Mouse (Mus musculus) small intestine, adult 2 months (tissue): Measurements from ENCODE around the gene Tomm22.

Experiments
- CTCF ChIP-seq: fragments of 200-500 bp; IDR thresholded peaks from 2 replicates; pipeline ENCODE4 v1.5.1; 2012; ENCODE audit warnings: low read depth, mild to moderate bottlenecking, control low read depth, inconsistent platforms, low read length, moderate library complexity, mixed read lengths; ENCODE audit not compliant: insufficient replicate concordance, insufficient read length; ENCODE audit errors: extremely low read depth
- POLR2A ChIP-seq: fragments of 200-500 bp; IDR thresholded peaks from 2 replicates; pipeline ENCODE4 v1.6.1; 2012; ENCODE audit warnings: low read depth, mild to moderate bottlenecking, control low read depth, inconsistent platforms, low read length, moderate library complexity

DNA sequence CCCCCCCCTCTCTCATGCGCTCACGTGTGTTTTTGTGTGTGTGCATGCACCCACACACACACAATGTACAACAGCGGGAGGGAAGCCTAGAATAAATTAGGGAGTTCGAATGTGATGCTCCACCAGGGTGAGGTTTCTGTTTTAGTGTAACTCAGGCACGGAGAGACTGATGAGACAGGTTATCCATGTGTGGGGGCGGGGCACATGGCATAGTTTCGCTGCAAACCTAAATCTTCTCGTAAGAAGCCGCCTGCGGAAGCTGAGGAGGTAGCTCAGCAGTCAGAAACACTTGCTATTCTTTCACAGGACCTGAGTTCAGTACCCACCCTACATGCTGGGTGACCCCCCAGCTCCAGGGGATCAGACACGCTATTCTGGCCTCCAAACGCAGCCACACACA is 22.5 kb upstream of the Tomm22 start:
- TF ChIP-seq POLR2A, result no peak
- no peak for TF ChIP-seq CTCF
